Mouse (Mus musculus): ENCODE measurements around the gene Usp42. TPM values are rescaled to one million over a fixed set of nuclear protein-coding genes. Genes with fewer than 3 reads are reported as not detected.

Gene Usp42
- polyA plus RNA-seq, 1 experiment from 2014 or later = 34.7 TPM

DNA sequence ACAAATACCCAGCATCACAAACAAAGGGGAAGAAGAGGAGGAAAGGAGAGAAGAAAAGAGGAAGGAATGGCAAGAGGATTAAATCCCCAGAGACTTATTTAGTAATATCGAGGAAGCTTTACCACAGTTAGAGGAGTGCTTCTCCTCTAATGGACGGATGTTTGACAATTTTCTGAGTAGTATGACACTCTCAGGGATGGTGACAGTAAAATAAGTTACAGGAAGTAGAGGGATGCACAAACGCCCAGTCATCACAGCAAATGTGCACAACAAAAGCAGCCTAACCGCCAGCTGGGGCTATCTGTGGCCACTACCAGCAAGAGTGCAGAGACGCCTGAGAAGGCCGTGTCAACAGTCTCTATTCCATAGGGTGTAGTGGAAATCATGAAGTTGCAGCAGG is 52.4 kb downstream of the Usp42 start:
- no peak for DNase-seq (ENCODE audit: low spot score)
- 81% methylated on average over 6 of the region's 6 CpGs for WGBS
- Histone ChIP-seq H3K27ac (no peak overlapping the region), H3K4me1 (peaks cover 62% of the 10 kb centered on the region), H3K27me3 (ENCODE audit: low read depth, poor library complexity, severe bottlenecking) (no peaks in the 10 kb centered on the region), H3K36me3 (peaks cover 3% of the 10 kb centered on the region; the same call in 1 of the 2 replicates), H3K9me3 (replicated peaks) (no peaks in the 10 kb centered on the region), H3K4me3 (no peak overlapping the region)

DNA sequence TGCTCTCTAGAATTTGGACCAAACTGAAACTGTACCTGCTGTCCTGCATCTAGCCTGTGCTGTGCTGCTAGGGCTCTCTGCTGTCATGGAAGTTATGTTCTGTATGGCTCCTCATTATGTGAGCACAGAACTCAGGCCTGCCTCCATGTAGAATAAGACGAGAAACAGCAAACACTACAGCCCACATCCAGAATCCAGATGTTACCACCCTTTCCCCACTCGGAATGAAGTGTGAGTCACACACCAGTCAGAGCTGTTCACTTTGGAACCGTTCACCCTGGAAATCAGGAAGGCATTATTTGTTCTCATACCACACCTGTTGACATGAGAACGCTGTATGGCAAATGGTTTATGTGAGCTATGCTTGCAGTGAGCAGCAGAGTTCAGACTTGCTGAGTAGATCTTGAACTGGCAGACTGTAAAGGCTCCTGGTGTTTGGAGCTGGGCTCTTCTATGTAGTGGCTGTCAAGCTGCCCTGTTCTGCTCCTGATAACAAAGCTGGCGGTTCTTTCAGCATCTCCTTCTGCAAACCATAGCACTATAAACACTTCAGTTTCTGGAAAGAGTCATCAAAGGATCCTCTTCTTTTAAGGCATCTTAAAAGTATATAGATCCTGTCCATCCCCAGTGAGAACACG is 53.3 kb downstream of the Usp42 start:
- no peak for DNase-seq (ENCODE audit: low spot score)
- H3K4me3 ChIP-seq = no peak overlapping the region

DNA sequence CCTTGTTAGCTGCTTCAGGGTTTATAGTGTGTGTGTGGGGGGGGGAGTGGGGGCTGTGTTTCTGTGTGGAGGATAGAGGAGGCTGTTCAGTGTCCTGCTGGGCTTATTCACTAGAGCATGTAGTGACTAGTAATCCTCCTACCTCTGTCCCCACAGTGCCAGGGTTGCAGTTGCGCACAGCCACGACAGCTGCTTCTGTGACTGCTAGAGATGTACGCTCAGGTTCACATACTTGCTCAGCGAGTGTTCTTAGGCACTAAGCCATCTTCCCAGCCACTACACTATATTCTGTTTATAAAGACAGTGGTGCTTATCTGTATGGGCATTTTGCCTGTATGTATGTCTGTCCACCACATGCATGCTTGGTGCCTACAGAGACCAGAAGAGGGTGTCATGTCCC is 54.7 kb downstream of the Usp42 start:
- Histone ChIP-seq H3K4me3 (no peak overlapping the region), H3K27ac (no peak overlapping the region), H3K4me1 (peaks cover 52% of the 10 kb centered on the region), H3K27me3 (ENCODE audit: low read depth, poor library complexity, severe bottlenecking) (no peaks in the 10 kb centered on the region), H3K36me3 (no peaks in the 10 kb centered on the region), H3K9me3 (replicated peaks) (no peaks in the 10 kb centered on the region)
- whole genome bisulfite sequencing = 93% methylated on average over 4 of the region's 4 CpGs
- DNase-seq (ENCODE audit: low spot score) = no peak

More for the DNA sequence above, 53.3 kb downstream of the Usp42 start:
- H3K27me3 ChIP-seq (ENCODE audit: low read depth, poor library complexity, severe bottlenecking) = no peaks in the 10 kb centered on the region
- H3K4me1 ChIP-seq = peaks cover 59% of the 10 kb centered on the region
- H3K36me3 ChIP-seq = no peaks in the 10 kb centered on the region
- 72% methylated on average over 6 of the region's 6 CpGs for WGBS
- peak overlapping the region; percentile 42; the same call in 1 of the 2 replicates for H3K27ac ChIP-seq
- H3K9me3 ChIP-seq (replicated peaks) = no peaks in the 10 kb centered on the region

DNA sequence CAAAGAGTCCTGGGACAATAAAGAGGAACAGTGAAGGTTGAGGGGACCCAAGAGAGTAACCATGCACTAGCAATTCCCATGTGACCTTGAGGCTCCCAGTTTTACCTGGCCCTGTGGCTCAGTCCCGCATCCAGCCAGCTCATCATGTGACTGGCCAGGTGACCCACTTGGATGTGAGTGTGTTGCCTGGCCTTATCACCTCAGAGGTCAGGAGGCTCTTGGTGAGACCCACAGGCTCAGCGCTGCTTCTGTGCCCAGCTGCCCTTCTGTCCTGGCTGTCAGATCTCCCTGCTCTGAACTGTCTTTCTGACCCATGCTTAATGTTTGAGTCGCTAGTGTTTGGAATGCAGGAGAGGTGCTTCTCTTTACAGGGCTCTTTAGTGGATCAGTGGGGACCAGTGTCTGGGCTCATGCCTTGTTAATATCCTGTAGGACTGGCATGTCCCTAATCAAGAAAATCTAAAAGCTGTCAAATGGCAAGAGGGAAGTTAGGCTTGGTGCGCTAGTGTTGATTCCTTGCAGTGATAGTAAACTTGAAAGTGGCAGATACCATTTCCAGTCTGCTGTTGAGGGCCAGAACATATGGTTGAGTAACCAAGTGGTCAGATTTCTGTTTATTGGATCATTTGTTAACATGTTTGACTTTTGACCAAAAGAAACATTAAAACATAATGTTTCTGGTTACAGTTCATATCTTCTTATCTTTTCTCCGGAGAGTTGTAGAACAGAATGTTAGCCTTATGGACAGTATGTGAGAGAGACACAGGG is 55.7 kb downstream of the Usp42 start:
- Histone ChIP-seq H3K36me3 (no peaks in the 10 kb centered on the region), H3K9me3 (replicated peaks) (no peaks in the 10 kb centered on the region), H3K27me3 (ENCODE audit: low read depth, poor library complexity, severe bottlenecking) (no peaks in the 10 kb centered on the region), H3K4me1 (peaks cover 48% of the 10 kb centered on the region), H3K4me3 (no peak overlapping the region), H3K27ac (no peak overlapping the region)
- no peak for DNase-seq (ENCODE audit: low spot score)
- 75% methylated on average over 5 of the region's 5 CpGs for WGBS

DNA sequence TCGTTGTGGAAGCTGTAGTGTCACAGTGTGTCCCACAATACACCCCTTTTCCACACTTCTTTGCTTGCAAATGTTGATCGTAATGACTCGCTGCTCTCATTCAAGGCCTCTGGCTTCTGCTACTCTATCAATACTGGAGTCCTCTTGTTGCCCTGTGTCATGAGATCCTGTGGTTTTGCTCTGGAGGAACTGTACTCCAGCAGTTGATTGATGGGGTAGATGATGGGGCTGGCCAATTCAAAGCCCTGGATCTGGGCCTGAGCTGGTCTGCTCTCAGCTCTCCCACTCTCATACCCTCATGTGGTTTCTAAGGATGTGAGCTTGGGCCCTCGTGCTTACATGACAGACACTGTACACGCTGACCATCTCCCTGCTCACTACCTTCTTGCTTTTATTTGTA is 57.5 kb downstream of the Usp42 start:
- Histone ChIP-seq H3K9me3 (replicated peaks) (no peaks in the 10 kb centered on the region), H3K4me1 (peaks cover 47% of the 10 kb centered on the region), H3K27ac (peak overlapping the region; percentile 2; the same call in 1 of the 2 replicates), H3K36me3 (no peaks in the 10 kb centered on the region), H3K4me3 (no peak overlapping the region), H3K27me3 (ENCODE audit: low read depth, poor library complexity, severe bottlenecking) (no peaks in the 10 kb centered on the region)
- DNase-seq (ENCODE audit: low spot score) = no peak
- 86% methylated on average over 5 of the region's 5 CpGs for whole genome bisulfite sequencing

DNA sequence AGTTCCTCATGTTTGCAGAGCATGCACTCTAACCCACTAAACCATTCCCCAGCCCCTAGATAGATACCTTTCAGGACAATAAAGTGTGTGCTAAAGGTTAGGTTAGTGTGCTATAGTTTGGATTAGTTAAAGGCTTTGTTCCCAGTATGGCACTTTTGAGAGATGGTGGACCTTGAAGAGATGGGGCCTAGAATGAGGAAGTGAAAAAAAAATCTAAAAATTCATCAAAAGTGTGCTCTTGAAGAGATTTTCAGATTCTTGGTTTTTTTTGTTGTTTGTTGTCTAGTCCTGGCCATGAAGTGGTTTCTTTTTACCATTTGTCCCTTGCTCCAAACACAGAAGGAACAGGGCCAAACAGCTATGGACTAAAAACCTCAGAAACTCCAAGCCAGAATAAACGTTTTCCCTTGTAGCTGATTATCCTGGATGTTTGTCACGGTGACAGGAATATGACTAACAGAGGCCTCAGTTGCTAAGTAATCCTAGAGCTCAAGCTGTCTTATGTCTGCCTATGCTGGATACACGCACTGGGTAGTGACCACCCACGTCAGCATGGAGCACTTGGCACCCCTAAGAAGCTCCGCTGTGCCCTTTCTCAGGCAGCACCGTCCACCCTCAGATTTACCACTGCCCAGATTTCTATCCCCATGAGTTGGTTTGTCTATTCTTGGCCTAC is 61.2 kb downstream of the Usp42 start:
- no peak overlapping the region for H3K4me3 ChIP-seq
- no peak overlapping the region for H3K27ac ChIP-seq
- WGBS = 87% methylated on average over 6 of the region's 6 CpGs
- no peaks in the 10 kb centered on the region for H3K27me3 ChIP-seq (ENCODE audit: low read depth, poor library complexity, severe bottlenecking)
- H3K4me1 ChIP-seq = peaks cover 30% of the 10 kb centered on the region
- no peak for DNase-seq (ENCODE audit: low spot score)
- no peaks in the 10 kb centered on the region for H3K9me3 ChIP-seq (replicated peaks)
- H3K36me3 ChIP-seq = no peaks in the 10 kb centered on the region

DNA sequence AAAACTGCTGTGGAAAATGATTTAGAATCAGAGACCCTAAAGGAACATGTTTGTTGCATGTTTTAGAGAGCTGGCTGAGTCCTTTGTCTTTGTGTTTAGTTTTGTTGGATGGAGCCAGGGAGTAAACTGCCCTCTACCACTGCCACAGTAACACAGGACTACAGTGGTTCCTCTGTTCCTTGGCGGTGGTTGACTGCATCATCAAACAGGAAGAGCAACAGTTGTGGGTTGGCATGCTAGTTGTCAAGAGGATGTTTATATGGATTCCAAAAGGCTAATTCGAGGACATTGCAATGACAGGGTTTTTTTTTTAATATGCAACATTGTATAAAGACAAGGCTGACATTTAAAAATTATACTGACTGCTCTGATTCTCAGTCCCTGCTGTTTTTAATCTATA is 62.2 kb downstream of the Usp42 start:
- DNase-seq (ENCODE audit: low spot score) = no peak
- H3K27me3 ChIP-seq (ENCODE audit: low read depth, poor library complexity, severe bottlenecking) = no peaks in the 10 kb centered on the region
- WGBS = 82% methylated on average over 2 of the region's 2 CpGs
- H3K9me3 ChIP-seq (replicated peaks) = no peaks in the 10 kb centered on the region
- H3K36me3 ChIP-seq = no peaks in the 10 kb centered on the region
- no peak overlapping the region for H3K4me3 ChIP-seq
- peak overlapping the region; percentile 12; the same call in 1 of the 2 replicates for H3K27ac ChIP-seq
- peaks cover 28% of the 10 kb centered on the region for H3K4me1 ChIP-seq

DNA sequence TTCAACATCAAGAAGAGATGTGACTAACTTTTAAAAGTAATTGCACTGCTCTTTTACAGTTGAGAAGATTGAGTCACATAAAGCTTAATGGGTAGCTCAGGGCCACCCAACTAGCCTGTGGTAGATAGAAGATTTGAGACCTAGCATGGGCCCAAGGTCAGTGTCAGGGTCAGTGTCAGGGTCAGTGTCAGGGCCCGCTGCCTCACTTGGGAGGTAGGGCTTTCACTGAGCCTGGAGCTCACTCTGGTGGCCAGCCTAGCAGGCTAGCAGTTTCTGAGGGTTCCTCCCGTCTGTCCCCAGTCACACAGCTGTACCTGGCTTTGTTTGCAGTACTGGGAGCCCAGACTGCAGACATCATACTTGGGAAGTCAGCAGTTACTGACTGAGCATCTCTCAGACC is 62.7 kb downstream of the Usp42 start:
- Histone ChIP-seq H3K27me3 (ENCODE audit: low read depth, poor library complexity, severe bottlenecking) (no peaks in the 10 kb centered on the region), H3K4me3 (no peak overlapping the region), H3K27ac (peak overlapping the region; percentile 12; the same call in 1 of the 2 replicates), H3K4me1 (peaks cover 25% of the 10 kb centered on the region), H3K9me3 (replicated peaks) (no peaks in the 10 kb centered on the region), H3K36me3 (no peaks in the 10 kb centered on the region)
- 42% methylated on average over 2 of the region's 2 CpGs for WGBS
- no peak for DNase-seq (ENCODE audit: low spot score)

DNA sequence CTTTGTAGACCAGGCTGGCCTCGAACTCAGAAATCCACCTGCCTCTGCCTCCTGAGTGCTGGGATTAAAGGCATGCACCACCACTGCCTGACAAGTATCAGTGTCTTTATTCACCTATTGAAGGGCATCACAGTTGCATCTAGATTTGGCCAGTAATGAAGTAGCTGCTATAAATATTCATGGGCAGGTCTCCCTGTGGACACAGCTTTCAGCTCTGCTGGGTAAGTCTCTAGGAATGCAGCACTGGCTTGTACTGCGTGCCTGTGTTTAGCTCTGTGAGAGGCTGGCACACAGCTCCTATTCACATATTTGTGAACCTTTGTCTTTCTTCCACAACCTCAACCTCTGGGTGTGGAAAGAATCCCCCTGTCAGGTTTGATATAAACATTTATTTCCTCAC is 63.2 kb downstream of the Usp42 start:
- no peak for DNase-seq (ENCODE audit: low spot score)
- H3K4me3 ChIP-seq = no peak overlapping the region
- peaks cover 24% of the 10 kb centered on the region for H3K4me1 ChIP-seq
- H3K27ac ChIP-seq = no peak overlapping the region
- no peaks in the 10 kb centered on the region for H3K27me3 ChIP-seq (ENCODE audit: low read depth, poor library complexity, severe bottlenecking)
- no peaks in the 10 kb centered on the region for H3K36me3 ChIP-seq
- H3K9me3 ChIP-seq (replicated peaks) = no peaks in the 10 kb centered on the region
- WGBS = 82% methylated on average over 2 of the region's 2 CpGs

DNA sequence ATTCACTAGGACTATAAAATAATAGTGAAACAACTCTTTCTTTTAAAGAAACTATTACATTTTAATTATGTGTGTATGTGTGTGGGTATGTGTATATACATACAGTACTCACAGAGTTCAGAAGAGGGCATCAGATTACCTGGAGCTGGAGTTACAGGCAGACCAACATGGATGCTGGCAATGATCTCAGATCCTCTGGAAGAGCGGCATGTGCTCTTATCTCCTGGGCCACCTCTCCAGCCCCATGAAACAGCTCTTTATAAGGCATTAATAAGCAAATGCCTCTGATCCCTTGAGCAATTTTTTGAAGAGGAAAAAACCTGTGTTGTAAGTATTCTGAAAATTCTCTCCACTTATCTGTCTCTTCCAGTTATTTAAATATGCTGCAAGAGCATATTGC is 66.1 kb downstream of the Usp42 start:
- Histone ChIP-seq H3K9me3 (replicated peaks) (no peaks in the 10 kb centered on the region), H3K27ac (no peak overlapping the region), H3K36me3 (no peaks in the 10 kb centered on the region), H3K4me1 (peaks cover 32% of the 10 kb centered on the region), H3K4me3 (no peak overlapping the region), H3K27me3 (ENCODE audit: low read depth, poor library complexity, severe bottlenecking) (no peaks in the 10 kb centered on the region)
- no peak for DNase-seq (ENCODE audit: low spot score)
- WGBS = 97% methylated on average over 1 of the region's 1 CpGs

DNA sequence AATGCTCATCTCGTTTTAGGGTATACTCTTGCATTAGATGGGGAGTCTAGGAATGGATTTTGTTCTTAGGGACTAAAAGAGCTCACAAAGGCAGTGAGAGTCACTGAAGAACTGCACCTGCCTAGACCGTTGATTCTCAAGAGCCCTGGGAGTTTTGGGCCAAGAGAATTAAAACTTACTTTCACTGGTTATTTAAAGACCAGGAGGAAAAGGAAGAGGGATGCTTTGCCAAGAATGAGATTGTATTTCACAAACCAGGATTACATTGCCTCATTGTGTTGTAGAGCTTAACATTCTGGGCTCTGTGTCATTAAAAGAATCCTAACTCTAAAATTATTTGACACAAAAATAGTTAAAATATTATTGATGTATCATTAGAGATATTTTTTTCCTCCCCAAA is 66.5 kb downstream of the Usp42 start:
- H3K36me3 ChIP-seq = no peaks in the 10 kb centered on the region
- H3K27ac ChIP-seq = no peak overlapping the region
- no peaks in the 10 kb centered on the region for H3K27me3 ChIP-seq (ENCODE audit: low read depth, poor library complexity, severe bottlenecking)
- WGBS = 94% methylated on average over 2 of the region's 2 CpGs
- DNase-seq (ENCODE audit: low spot score) = no peak
- peaks cover 33% of the 10 kb centered on the region for H3K4me1 ChIP-seq
- no peak overlapping the region for H3K4me3 ChIP-seq
- no peaks in the 10 kb centered on the region for H3K9me3 ChIP-seq (replicated peaks)

DNA sequence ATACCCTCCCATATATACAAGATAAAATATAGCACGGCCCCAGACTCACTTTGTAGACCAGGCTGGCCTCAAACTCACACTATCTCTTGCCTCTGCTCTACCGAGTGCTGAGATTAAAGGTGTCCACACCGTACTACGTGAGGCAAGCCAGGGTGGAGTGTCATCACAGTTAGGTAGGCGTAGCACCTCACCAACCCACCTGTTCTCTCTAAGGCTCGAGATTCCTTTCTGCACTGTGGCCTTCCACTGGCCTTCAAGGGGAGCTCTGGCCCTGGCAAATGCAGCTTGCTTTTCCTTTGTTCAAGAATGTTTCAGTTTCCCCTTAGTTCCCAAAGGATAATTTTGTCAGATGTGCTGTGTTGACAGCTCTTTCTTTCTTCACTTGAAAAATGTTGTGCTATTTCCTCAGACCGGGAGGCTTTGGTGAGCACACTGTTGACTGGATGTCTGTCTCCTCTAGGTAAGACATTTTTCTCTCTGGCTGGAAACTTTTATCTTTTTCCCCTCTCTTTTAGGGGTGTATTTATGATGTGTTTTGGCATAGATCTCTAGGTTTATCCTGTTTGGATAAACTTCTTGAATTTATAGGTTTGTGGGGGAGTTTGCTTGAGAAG is 68.9 kb downstream of the Usp42 start:
- WGBS = 81% methylated on average over 7 of the region's 7 CpGs
- no peaks in the 10 kb centered on the region for H3K9me3 ChIP-seq (replicated peaks)
- DNase-seq (ENCODE audit: low spot score) = no peak
- H3K27me3 ChIP-seq (ENCODE audit: low read depth, poor library complexity, severe bottlenecking) = no peaks in the 10 kb centered on the region
- peak overlapping the region; percentile 48; the same call in 1 of the 2 replicates for H3K27ac ChIP-seq
- H3K4me3 ChIP-seq = no peak overlapping the region
- peaks cover 35% of the 10 kb centered on the region for H3K4me1 ChIP-seq
- no peaks in the 10 kb centered on the region for H3K36me3 ChIP-seq
